Mouse (Mus musculus): ENCODE data around the gene Klhl10. TPM values are rescaled to one million over a fixed set of nuclear protein-coding genes. Genes with fewer than 3 reads are reported as not detected.
A peak's percentile ranks its signal among the peaks of the same experiment; 100 is the strongest.

Klhl10 gene
- total RNA-seq (2021) (under 1 TPM; 0.69 to 0.84 TPM), polyA plus RNA-seq (2012; rRNA removed) (0.17 and 0.38 TPM in 2 replicates)
- long read RNA-seq, partial matches to known transcripts = 0 of 2 reads
- long read RNA-seq, other reads (novel, unspliced or antisense) = 2 of 2 reads

DNA sequence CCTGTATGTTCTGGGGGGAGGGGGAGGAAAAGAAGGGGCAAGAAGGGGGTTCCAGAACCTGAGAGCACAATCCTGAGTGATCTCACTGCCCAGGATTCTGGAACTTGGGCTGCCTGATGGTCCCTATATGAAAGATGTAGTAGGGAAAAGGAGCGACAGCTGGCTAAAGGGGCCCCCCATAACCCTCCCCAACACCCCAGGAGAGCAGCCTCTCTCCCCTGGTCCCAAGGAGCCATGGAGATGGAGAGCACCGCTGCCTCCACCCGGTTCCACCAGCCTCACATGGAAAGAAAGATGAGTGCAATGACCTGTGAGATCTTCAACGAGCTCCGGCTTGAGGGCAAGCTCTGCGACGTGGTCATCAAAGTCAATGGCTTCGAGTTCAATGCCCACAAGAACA lies at the start of gene Klhl10, which contains the start of gene Nt5c3b:
Gene Klhl10, plus strand, starts transcription at position 121 of the 400 bp plus-strand sequence.
Gene Nt5c3b, minus strand, starts transcription at position 12 of the 400 bp plus-strand sequence.
- no peak for DNase-seq

DNA sequence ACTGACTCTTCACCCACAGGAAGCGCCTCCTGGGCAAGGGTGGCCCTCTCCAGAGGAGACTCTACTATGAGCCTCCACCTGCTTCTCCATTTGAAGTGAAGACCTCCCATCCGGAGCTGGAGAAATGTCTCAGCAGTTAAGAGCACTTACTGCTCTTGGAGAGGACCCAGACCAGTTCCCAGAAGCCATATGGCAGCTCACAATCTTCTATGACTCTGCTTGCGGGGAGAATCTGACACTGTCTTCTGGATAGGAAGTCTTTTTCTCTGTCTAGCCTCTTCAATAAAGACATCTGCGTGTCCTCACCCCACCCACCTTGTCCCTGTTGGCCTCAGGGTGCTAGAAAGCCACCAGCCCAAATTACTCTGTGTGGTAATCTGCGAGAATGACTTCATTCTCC lies 48.8 kb upstream of the Klhl10 start:
- DNase-seq = no peak

DNA sequence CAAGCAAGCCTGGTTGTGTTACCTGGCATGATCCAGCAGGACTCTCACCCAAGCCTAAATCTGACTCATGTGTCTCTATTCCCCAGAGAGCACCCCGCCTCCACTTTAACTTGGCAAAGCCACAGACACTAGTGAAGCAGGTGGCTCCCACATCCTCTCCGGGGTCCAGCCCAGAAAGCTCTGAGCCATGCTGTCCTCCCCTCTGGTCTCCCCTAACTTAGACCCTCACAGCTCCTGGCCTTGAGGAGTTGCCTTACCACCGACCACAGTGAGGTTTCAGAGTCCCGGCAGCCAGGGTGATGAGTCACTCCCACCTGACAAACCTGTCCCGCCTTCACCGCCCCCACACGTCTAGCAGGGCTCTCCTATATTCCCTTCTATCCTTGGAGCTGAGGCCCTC lies 48.0 kb upstream of the Klhl10 start:
- no peak for DNase-seq

DNA sequence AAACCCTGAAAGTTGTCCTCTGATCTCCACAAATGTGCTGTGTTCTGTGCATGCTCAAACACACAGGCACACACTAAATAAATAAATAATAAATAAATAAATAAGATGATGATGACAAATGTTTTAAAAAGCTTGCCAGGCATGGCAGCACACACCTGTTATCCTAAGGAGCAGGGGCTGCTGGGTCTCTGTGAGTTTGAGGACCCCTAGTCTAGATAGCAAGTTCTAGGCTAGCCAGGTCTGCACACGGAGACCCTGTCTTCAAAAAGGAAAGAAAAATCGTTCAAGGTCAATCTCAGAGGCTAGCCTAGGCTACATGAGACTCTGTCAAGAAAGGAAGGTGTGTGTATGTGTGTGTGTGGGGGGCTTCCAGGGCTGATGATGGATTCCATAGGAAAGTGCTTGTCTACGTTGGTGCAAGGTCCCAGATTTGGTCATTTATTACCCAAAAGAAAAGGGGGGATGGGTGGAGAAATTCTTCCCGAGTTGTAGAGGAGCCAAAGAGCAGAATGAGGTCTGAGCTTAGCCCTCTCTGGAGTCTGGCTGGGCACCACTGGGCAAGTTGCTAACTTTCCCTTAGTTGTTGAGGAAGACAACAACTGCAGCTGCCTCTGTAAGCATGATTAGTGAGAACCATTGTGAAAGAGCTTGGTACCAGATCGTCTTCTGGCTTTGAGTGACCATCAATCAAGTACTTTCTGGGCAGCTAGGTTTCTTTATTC lies 47.2 kb upstream of the Klhl10 start:
- no peak for DNase-seq

DNA sequence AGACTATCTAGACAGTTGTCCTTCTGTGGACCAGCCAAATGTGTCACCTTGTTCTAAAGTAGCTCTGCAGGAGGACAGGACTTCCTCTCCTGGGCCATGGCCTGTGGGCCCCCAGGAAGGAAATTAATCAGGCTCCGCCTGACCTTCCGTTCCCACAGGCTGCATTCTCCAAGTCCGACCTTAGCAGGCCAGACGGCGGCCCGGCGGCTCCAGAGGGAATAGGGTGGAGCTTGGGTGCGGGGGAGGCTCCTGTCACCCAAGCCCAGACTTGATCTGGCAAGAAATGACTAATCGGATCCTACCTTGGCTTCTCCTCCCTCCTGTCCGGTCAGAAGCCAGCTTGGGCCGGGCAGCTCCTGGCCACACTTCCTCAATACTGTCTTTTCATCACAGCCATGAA lies 46.5 kb upstream of the Klhl10 start:
- DNase-seq = peak; percentile 90

DNA sequence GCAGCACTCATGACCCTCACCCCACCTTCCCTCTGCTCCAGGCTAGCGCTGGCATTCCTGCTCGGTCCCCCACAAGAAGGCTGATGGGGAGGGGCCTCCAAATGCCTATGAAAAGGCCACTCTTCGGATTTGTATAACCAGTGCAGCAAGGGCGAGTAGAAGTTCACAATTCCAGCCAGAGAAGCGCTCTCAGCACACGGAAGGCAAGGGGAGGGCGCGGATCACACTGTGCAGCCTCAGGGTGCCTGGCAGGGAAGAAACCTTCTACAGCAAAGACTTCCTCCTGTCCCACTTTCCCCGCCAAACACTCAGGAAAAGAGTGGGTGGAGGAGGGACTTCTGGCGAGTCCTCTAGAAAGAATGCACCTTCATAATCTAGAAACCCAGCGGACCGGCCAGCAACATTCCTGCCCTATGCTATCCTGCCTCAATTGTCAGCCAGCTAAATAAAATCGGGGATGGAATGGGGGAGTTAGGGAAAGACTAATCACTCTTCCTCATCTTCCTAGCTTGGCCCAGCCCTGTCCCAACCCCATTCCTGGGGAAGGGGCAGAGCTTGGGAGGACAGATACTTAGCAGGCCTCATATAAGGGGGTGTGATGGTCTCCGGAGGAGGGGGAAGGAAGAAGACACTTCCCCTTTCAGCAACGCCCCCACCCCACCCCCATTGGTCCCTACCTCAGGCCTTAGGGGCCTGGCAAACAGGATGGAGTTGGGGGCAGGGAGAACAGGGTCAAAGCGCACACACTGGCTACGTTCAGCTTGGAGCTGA lies 45.7 kb upstream of the Klhl10 start:
- DNase-seq = peak; percentile 51

DNA sequence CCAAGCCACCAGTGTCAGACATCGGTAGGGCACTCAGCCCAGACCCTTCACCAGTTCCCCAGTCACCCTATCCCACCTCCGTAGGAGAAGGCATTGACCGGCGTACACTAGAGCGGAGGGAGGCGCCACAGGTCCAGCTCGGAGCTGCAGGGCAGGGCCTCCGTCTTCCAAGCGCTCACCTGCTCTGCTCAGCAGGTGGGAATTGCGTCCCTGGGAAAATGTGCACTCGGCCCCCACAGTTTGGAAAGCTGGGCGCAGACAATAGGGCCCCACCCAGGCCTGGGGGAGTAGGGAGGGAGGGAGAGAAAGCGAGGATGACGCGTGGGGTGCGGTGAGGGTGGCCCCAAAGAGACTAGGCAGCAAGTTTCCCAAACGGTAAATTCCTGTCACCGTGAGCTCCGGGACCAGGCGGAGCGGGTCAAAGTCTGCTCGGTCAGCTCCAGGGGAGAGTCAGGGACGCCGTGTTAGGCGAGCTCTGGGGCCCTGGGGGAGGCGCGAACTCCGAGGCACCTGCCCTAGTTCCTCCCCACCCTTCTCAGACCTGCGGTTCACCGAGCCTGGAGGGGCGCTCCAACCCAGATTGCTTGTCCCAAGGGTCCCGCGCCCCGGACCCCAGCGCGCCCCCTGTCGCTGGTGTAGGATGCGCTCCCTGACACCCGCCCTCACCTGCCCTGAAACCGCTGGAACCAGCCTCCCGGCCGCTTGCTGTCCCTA lies 44.7 kb upstream of the Klhl10 start:
- no peak for DNase-seq

DNA sequence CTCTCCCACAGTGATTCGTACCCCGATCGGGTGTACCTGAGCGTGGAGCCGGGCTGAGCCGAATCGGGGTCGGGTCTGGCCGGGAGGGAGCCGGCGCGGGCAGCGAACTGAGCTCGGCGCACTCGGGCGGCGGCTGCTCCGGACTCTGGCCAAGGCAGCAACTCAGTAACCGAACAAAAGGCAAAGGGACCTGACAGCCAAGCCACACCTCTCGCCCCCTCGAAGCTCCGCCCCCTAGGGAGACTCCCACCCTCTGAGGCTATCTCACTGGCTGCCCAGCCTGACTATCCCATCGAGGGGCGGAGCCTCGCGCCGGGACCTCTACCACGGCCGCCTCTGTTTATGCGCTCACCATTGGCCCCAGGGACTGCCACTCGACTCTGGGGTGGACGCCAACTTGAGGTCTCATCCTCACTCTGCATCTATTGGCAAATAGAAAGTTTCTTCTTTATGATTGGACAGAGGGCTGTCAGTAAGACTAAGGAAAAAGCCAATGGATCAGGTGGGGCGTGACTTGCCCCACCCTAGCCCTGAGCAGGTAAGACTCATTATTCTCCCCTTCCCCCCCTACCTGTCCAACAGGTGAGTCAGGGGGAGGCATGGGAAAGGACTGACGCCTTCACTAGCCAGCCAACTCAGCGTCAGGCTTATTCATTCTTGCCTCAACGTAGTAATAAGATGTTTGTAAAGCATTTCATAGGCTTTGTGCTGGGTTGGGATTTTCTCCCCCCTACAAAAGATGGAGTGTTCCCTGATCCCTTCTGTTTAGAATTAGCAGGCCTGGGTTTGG lies 43.9 kb upstream of the Klhl10 start, which contains the start of gene Jup:
Gene Jup, minus strand, starts transcription at position 164 of the 790 bp plus-strand sequence.
- peak; percentile 100 for DNase-seq

DNA sequence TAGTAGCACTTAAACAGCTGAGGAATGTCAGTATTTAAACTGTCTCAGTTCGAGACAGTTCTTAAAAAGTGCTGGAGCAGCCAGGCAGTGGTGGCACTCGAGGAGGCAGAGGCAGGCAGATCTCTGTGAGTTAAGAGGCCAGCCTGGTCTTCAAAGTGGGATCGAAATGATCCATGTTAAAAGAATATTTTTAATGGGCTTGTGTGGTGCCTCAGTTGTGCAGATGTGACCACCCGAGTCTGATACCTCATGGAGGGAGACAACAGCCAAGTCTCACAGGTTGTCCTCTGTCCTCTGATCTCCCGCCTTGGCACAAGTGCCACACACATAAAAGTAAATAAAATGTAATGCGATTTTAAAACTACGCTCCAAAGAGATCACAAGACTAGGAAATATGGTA lies 43.2 kb upstream of the Klhl10 start:
- no peak for DNase-seq

DNA sequence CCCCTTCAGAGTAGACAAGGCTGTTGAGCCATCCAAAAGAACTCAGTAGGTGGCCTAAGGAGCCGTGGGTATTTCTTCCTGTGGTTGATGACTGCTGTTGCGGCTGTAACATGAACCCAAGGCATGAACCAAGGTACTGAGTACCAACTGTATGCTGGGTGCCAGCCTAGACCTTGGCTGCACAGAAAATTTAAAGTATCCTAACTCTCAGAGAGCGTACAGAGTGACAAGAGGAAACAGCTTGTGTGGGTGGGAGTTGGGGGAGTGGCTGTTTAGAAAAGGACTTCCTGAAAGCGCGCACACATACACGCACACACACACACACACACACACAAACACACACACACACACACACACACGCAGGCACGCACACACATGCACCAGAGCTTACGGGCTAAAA lies 42.4 kb upstream of the Klhl10 start:
- DNase-seq = no peak

DNA sequence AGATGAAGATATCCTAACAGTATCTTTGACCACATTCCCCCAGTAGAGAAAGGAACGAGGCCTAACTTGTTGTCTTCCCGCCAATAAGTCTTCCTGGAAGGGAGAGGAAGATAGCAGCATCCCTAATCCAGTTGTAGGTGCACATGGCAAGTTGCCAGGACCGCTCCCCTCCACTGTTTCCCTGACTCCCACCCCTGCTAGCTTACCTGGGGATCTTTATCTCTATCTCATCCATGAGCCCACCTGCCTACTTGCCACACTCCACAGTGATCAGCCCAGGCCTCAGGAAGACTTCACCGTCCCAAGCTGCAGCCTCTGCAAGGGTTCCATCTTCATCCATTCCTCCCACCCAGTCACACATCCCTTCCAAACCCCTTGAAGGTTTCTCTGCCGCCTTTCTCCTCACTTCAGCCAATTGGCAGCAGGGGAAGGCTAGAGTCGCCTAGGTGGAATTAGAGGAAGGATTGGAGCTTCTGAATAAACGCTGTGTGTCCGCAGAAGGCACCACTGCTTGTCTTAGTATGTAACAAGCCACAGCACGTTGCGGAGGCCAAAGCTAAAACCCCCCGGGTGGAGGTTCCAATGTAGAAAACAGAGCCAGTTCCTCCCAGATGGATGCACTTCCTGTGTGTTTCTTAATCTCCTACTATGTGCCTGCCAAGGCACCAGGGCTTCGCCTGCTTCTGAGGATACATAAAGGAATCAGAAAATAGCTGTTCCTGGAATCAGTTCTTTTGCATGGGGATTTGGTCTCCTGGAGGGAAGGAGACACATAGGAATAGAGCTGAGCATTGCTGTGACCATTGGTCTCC lies 41.8 kb upstream of the Klhl10 start:
- no peak for DNase-seq

DNA sequence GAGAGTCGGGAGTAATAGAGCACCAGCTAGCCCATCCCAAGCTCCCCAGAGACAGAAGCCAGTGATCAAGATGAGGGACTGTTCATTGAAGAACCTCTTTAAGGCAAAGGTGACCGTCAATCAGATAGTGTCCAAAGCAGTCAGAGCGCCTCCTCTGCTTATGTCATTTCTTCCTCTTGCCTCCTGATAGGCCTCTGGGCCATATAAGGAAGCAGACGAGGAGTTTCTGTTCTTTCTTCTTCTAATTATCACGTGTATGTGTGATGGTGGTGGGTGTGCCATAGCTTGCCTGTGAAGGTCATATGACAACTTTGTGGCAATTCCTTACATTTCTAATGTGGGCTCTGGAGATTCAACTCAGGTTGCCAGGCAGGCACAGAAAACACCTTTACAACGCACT lies 40.9 kb upstream of the Klhl10 start:
- DNase-seq = no peak

DNA sequence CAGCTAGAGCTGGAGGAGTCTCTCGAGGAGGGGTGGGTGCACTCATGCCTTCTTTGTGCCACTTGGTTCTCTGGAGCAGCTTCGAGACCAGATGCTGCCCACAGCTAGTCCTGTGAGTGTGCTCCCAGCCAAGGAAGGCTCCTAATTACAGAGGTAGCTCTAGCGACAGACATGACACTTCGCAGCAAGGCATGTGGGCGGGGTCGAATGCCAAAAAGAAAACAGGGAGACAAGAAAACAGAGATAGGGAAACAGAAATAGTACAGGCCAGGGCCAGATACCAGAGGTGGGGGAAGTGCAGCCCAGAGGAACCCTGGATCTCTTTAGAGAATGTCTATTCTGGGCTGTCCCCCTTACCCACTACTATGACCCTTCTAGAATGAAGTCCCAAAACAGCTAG lies 39.5 kb upstream of the Klhl10 start:
- DNase-seq = no peak

DNA sequence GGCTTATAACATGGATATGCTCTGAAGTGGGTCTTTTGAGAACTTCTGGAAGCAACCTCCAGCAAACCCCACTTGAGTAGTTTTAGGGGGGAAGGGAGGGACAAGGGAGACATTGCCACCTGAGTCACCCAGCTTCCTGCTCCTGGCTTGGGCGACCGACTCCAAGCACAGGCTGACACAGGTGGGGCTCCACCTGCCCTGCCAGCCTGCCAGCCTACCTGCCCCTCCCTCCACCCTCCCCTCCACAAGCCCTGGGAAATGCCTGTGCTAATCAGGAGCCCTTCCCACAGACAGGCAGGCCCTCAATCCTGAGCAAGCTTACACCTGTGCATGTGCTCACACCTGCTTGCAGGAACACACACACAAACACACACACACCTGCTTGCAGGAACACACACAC lies 39.0 kb upstream of the Klhl10 start:
- no peak for DNase-seq

DNA sequence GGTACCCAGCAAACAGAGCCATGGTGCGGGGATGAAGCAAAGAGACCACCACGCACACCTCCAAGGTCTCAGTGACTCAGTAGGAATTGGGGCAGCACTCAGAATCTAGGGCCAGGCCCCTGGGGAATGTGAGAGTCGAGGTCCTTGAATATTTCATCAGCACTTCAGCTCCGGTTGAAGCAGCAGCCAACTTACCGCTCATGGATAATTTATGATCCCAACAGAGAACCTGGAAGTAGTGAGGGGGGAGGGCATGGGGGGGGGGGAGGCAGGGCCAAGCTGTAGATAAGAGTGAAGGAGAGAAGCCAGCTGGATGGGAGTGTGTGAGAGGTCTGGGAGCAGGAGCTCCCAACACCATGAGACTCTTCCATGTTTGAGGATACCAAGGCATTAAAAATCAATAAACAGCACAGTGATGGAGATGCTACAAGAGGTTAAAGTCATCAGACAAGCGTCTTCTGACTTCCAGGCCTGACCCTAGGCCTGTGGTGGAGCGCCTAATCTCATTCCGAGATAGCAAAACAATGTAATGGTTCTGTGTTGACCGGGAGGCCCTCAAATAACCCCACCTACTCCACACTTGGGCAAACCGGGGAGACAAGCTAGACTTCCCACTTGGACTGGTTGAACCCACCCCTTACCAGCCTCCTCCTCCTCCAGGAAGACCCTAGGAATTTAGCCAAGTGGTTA lies 38.1 kb upstream of the Klhl10 start:
- peak; percentile 41 for DNase-seq

DNA sequence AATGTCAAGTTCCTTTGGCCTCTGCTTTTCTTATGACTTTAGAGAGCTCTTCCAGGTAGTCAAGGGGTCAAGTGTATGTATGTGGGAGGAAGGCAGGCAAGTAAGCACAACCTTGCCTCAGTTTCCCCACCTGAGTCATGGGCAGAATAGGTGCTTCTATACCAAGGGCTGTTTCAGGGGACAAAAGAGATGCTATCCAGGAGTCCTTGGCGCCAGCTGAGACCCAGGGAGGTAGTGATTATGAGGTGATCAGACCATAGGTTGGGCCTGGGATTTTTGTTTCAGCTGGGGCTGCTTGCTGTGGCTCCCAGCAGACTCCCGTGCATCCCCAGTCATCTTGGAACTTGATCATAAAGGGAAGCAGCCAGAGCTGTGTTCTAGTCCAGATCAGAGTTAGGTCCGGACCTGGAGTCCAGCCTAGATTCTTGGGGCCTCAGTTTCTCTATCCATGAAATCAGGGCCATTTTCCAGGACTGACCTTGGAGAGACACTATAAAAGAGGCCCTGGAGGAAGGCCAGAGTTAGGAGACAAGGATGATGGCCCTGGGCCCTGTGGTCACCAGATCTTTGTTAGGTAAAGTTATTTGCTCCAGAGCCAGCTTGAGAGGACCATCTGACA lies 37.2 kb upstream of the Klhl10 start:
- no peak for DNase-seq

DNA sequence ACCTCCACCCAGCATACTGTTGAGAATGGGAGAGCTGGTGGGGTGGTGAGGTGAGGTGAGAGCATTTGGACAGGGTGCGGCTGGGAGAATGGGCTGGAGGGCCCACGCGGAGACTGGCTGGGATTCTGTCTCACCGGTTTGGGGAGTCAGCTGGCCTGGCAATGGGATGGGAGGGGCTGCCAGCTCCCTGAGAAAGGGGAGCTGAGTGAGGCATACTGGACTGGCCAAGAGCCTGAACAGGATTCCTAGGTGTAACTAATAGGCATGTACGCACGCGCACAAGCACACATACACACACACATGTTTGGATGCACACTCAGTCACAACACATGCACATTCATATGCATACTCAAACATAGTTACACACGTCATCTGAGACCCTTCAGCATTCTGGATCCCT lies 35.4 kb upstream of the Klhl10 start:
- no peak for DNase-seq

DNA sequence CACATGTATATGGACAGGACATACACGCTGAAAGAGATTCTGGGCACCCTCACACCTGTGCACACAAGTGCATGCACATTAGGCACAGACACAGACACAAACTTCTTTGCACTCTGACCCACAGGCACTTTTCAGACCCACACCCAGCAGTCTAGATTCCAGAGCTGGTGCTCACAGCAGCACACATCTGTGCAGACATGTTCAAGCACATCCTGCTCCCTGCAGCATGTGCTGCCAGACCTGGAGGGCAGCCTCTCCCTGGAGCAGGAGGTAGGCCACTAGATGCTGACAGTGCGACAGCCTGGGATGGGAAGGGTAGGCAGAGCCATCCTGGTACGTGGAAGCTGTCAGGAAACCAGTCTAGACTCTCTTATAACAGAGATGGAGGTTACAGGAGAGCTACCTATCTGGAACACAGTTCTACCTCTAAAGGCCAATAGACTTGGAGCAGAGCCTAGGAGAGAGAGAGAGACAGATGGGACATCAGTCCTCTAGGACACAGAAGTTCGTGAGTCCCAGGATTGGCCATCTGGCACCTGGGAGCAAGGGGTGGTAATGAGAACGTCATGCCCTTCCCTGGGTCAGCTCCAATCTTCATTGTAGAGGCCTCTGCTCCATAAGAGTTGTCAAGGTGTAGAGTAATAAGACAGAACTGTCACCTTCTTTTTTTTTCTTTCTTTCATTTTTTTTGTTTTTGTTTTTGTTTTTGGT lies 34.6 kb upstream of the Klhl10 start:
- DNase-seq = no peak

Measured in adrenal gland, adult 2 months (tissue).